Comparison of ENCODE assay signal across 19 mouse cellular contexts in genomic region chr5:23427501-23427900, GRCm38 (mm10). TPM values are rescaled to one million over a fixed set of nuclear protein-coding genes. Genes with fewer than 3 reads are reported as not detected.
DNase-seq lines count a peak whose midpoint lies in the region; ATAC-seq lines count a peak whose summit lies in the region.
"Had no signal": no experiment of that assay in that cellular context is flagged by ENCODE, and none has a peak within 500 bp of the region (broad histone marks: within the 10 kb centered on the region; RNA-seq: fewer than 3 reads in every experiment).

No protein-coding gene starts in this region.

- no peak for DNase-seq in hindbrain, embryonic 14.5 days (ENCODE audit: low spot score)
- DNase-seq in midbrain, embryonic 10.5 days (ENCODE audit: low spot score), result no peak
- DNase-seq: adrenal gland, adult 8-10 months; cerebellum, adult 9-10 months; gastrocnemius, postnatal 36 days; kidney, adult 9 months; lung, adult 2 months; thymus, postnatal 14 days had no signal

- H3K9me3 ChIP-seq in forebrain, embryonic 13.5 days (replicated peaks), result no peaks in the 10 kb centered on the region
- H3K9me3 ChIP-seq in forebrain, embryonic 12.5 days, result no peaks in the 10 kb centered on the region
- H3K9me3 ChIP-seq in hindbrain, embryonic 14.5 days (ENCODE audit: control insufficient read depth, low read length), result no peaks in the 10 kb centered on the region
- H3K9me3 ChIP-seq in hindbrain, embryonic 12.5 days (replicated peaks), result no peaks in the 10 kb centered on the region
- H3K9me3 ChIP-seq in midbrain, embryonic 15.5 days, result no peaks in the 10 kb centered on the region
- no peaks in the 10 kb centered on the region for H3K9me3 ChIP-seq in midbrain, embryonic 10.5 days (replicated peaks)
- H3K9me3 ChIP-seq: forebrain, embryonic 15.5 days; limb, embryonic 12.5 days had no signal

- 20% methylated on average over 1 of the region's 1 CpGs for WGBS in forebrain, embryonic 13.5 days
- 40% methylated on average over 1 of the region's 1 CpGs for WGBS in forebrain, embryonic 12.5 days
- 48% methylated on average over 1 of the region's 1 CpGs for WGBS in hindbrain, embryonic 14.5 days
- WGBS in hindbrain, embryonic 12.5 days, result 76% methylated on average over 1 of the region's 1 CpGs
- WGBS in midbrain, embryonic 15.5 days, result 19% methylated on average over 1 of the region's 1 CpGs
- 69% methylated on average over 1 of the region's 1 CpGs for WGBS in midbrain, embryonic 10.5 days

- no peaks in the 10 kb centered on the region for H3K27me3 ChIP-seq in forebrain, embryonic 13.5 days
- no peaks in the 10 kb centered on the region for H3K27me3 ChIP-seq in forebrain, embryonic 12.5 days
- no peaks in the 10 kb centered on the region for H3K27me3 ChIP-seq in hindbrain, embryonic 14.5 days (ENCODE audit: control insufficient read depth, insufficient read depth, low read length)
- no peaks in the 10 kb centered on the region for H3K27me3 ChIP-seq in hindbrain, embryonic 12.5 days
- H3K27me3 ChIP-seq in midbrain, embryonic 15.5 days (replicated peaks), result no peaks in the 10 kb centered on the region
- no peaks in the 10 kb centered on the region for H3K27me3 ChIP-seq in midbrain, embryonic 10.5 days (ENCODE audit: low read depth, poor library complexity, severe bottlenecking)
- H3K27me3 ChIP-seq: forebrain, embryonic 15.5 days; limb, embryonic 12.5 days; Patski had no signal

- H3K9ac ChIP-seq in forebrain, embryonic 13.5 days, result no peak overlapping the region
- H3K9ac ChIP-seq in forebrain, embryonic 12.5 days, result no peak overlapping the region
- H3K9ac ChIP-seq in hindbrain, embryonic 14.5 days, result no peak overlapping the region
- H3K9ac ChIP-seq in hindbrain, embryonic 12.5 days, result no peak overlapping the region
- no peak overlapping the region for H3K9ac ChIP-seq in midbrain, embryonic 15.5 days
- H3K9ac ChIP-seq: forebrain, embryonic 15.5 days; limb, embryonic 12.5 days had no signal

- peaks cover 61% of the 10 kb centered on the region for H3K4me1 ChIP-seq in forebrain, embryonic 13.5 days
- peaks cover 50% of the 10 kb centered on the region for H3K4me1 ChIP-seq in forebrain, embryonic 12.5 days
- H3K4me1 ChIP-seq in hindbrain, embryonic 14.5 days (replicated peaks; ENCODE audit: control insufficient read depth, insufficient read depth, low read length), result peaks cover 51% of the 10 kb centered on the region
- H3K4me1 ChIP-seq in hindbrain, embryonic 12.5 days, result peaks cover 33% of the 10 kb centered on the region
- peaks cover 58% of the 10 kb centered on the region for H3K4me1 ChIP-seq in midbrain, embryonic 15.5 days
- H3K4me1 ChIP-seq in midbrain, embryonic 10.5 days, result peaks cover 47% of the 10 kb centered on the region

- no peak overlapping the region for H3K27ac ChIP-seq in forebrain, embryonic 13.5 days
- no peak overlapping the region for H3K27ac ChIP-seq in forebrain, embryonic 12.5 days
- no peak overlapping the region for H3K27ac ChIP-seq in hindbrain, embryonic 14.5 days
- H3K27ac ChIP-seq in hindbrain, embryonic 12.5 days, result no peak overlapping the region
- no peak overlapping the region for H3K27ac ChIP-seq in midbrain, embryonic 15.5 days
- no peak overlapping the region for H3K27ac ChIP-seq in midbrain, embryonic 10.5 days (replicated peaks)
- H3K27ac ChIP-seq: forebrain, embryonic 15.5 days; limb, embryonic 12.5 days had no signal

- peak overlapping the region; percentile 4; the same call in 1 of the 2 replicates for H3K4me2 ChIP-seq in forebrain, embryonic 13.5 days
- H3K4me2 ChIP-seq in forebrain, embryonic 12.5 days, result no peak overlapping the region
- H3K4me2 ChIP-seq in hindbrain, embryonic 14.5 days (replicated peaks), result peak overlapping the region; percentile 13
- H3K4me2 ChIP-seq in hindbrain, embryonic 12.5 days (replicated peaks), result no peak overlapping the region; the same call in 1 of the 2 replicates
- peak overlapping the region; percentile 59; the same call in 1 of the 2 replicates for H3K4me2 ChIP-seq in midbrain, embryonic 15.5 days
- H3K4me2 ChIP-seq: heart, embryonic 11.5 days; limb, embryonic 12.5 days had no signal

- peaks cover 14% of the 10 kb centered on the region; the same call in 1 of the 2 replicates for H3K36me3 ChIP-seq in forebrain, embryonic 13.5 days (ENCODE audit: poor library complexity, severe bottlenecking)
- peaks cover 15% of the 10 kb centered on the region for H3K36me3 ChIP-seq in forebrain, embryonic 12.5 days (replicated peaks)
- H3K36me3 ChIP-seq in hindbrain, embryonic 14.5 days (replicated peaks; ENCODE audit: control insufficient read depth, insufficient read depth), result peaks cover 19% of the 10 kb centered on the region
- peaks cover 20% of the 10 kb centered on the region for H3K36me3 ChIP-seq in hindbrain, embryonic 12.5 days
- 0 out of 2 replicates have a peak, but pooled peaks cover 8% of the 10 kb centered on the region for H3K36me3 ChIP-seq in midbrain, embryonic 15.5 days (replicated peaks)
- peaks cover 56% of the 10 kb centered on the region for H3K36me3 ChIP-seq in midbrain, embryonic 10.5 days

- ATAC-seq in forebrain, embryonic 13.5 days, result no peak
- no peak for ATAC-seq in forebrain, embryonic 12.5 days (ENCODE audit: low FRiP score)
- ATAC-seq in hindbrain, embryonic 14.5 days (ENCODE audit: low FRiP score), result no peak
- ATAC-seq in hindbrain, embryonic 12.5 days (ENCODE audit: low FRiP score), result no peak
- no peak for ATAC-seq in midbrain, embryonic 15.5 days (replicated peaks)
- peak; percentile 33; the same call in 1 of the 2 replicates for ATAC-seq in megakaryocyte-erythroid progenitor cell, adult 5-6 weeks (replicated peaks; ENCODE audit: low FRiP score, low TSS enrichment, poor library complexity, severe bottlenecking)
- ATAC-seq in erythroblast, adult 5-6 weeks (replicated peaks; ENCODE audit: low FRiP score, poor library complexity, severe bottlenecking), result no peak
- ATAC-seq: forebrain, embryonic 15.5 days; Patski had no signal

- no peak overlapping the region for H3K4me3 ChIP-seq in forebrain, embryonic 13.5 days
- H3K4me3 ChIP-seq in forebrain, embryonic 12.5 days (replicated peaks), result no peak overlapping the region
- H3K4me3 ChIP-seq in hindbrain, embryonic 14.5 days (replicated peaks; ENCODE audit: low read length), result no peak overlapping the region
- no peak overlapping the region for H3K4me3 ChIP-seq in hindbrain, embryonic 12.5 days
- no peak overlapping the region for H3K4me3 ChIP-seq in midbrain, embryonic 15.5 days
- H3K4me3 ChIP-seq in midbrain, embryonic 10.5 days, result no peak overlapping the region
- H3K4me3 ChIP-seq: erythroblast, embryonic 14.5 days; forebrain, embryonic 15.5 days; limb, embryonic 12.5 days had no signal

RNA-seq across cellular contexts. Expression of gene Kmt2e, which starts 6.7 kb away (rescaled TPM):
- polyA plus RNA-seq in forebrain, embryonic 13.5 days (2015; fragmentation: Nextera tagmentation; extraction: Ambion mirVana), result 165 and 170 TPM in 2 replicates
- polyA plus RNA-seq in forebrain, embryonic 12.5 days (2016; fragmentation: Nextera tagmentation; extraction: Ambion mirVana), result 138 and 146 TPM in 2 replicates
- 118 and 128 TPM in 2 replicates for polyA plus RNA-seq in hindbrain, embryonic 14.5 days (2014; fragmentation: Nextera tagmentation; extraction: Ambion mirVana)
- 145 and 152 TPM in 2 replicates for polyA plus RNA-seq in hindbrain, embryonic 12.5 days (2016; fragmentation: Nextera tagmentation; extraction: Ambion mirVana)
- 181 and 182 TPM in 2 replicates for polyA plus RNA-seq in midbrain, embryonic 15.5 days (2015; fragmentation: Nextera tagmentation; extraction: Ambion mirVana)
- polyA plus RNA-seq in midbrain, embryonic 10.5 days (2016; fragmentation: Nextera tagmentation; extraction: Ambion mirVana), result 86.6 and 101 TPM in 2 replicates
- 76.3 and 85.2 TPM in 2 replicates for total RNA-seq in megakaryocyte-erythroid progenitor cell, adult 5-6 weeks (2014; fragmentation: Nextera tagmentation)
- 36.9 and 85.3 TPM in 2 replicates for total RNA-seq in megakaryocyte-erythroid progenitor cell, adult 5-6 weeks (2017)
- 54.5 and 85.1 TPM in 2 replicates for total RNA-seq in erythroblast, adult 5-6 weeks (2015; ENCODE audit: low replicate concordance)
- total RNA-seq in erythroblast, adult 5-6 weeks (2017; ENCODE audit: low replicate concordance), result 70.8 and 88.7 TPM in 2 replicates

Comparison
In these comparisons a context has a peak if more than half of its experiments do, and no peak if none do; other contexts are left out.
1. H3K4me2 ChIP-seq: peak in forebrain, embryonic 13.5 days (single experiment), hindbrain, embryonic 14.5 days (single experiment) and midbrain, embryonic 15.5 days (single experiment); none in forebrain, embryonic 12.5 days (single experiment) and hindbrain, embryonic 12.5 days (single experiment).